Mouse (Mus musculus) forelimb bud, embryonic 11.5 days (tissue): Measurements from ENCODE around the gene Kif1b.

Experiments
- DNase-seq: peaks from one replicate; pipeline ENCODE4 v3.0.0-alpha.2; 2012; ENCODE audit warnings: low read depth, low spot score

Gene Kif1b

DNA sequence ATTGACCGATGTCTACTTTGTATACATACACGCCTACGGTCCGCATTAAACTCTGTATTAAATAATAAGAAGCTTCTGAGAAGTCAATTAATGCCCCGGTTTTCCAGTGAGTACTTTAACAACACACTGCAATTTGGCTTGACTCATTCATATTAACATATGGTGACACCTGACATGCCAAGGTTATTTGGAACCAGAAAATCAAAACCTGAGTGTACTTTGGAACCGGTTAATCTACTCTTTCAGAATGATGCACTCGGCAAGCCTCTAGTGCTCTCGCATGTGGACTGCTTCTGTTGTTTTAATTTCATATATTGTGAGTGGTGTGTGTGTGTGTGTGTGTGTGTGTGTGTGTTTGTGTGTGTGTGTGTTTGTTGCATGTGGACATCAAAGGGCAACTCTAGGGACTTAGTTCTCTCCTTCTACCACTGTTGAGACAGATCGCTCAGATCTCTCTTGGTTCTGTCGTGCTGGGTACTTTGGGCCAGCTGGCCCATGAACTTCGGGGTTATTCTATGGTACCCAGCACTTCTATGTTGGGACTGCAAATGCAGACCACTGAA, 6.9 kb upstream of the Kif1b start:
- DNase-seq: no peak

DNA sequence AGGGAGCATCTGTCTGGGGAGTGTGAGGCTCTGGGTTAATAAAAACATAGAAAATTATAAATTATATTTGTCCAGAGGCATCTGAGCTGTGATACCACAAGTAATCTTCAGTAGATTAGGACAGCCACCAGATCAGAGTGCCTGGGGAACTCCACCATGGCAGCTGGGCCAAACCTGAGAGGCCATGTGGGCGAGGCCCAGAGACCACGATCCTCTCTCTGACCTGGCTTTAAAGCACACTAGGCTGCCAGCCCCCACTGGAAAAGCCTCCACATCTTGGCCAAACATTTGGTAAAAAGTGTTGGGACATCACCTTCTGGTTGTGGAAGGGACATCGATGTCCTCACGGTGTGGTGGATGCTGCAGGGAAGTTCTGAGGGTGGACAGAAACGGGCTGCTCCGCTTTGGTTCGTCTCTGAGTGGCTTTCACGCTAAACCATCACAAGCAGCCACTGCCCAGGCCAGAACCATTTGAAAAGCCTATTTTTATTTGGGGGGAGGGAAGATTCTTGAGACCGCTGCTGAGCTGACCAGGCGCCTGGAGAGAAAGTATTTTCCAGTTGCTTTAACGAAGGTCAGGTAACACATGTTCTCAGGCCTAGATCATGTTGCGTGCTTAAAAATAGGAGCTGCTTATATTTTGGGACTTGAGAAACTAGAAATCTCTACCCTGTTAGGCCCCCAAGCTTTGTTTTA, 6.2 kb upstream of the Kif1b start:
- DNase-seq: no peak

DNA sequence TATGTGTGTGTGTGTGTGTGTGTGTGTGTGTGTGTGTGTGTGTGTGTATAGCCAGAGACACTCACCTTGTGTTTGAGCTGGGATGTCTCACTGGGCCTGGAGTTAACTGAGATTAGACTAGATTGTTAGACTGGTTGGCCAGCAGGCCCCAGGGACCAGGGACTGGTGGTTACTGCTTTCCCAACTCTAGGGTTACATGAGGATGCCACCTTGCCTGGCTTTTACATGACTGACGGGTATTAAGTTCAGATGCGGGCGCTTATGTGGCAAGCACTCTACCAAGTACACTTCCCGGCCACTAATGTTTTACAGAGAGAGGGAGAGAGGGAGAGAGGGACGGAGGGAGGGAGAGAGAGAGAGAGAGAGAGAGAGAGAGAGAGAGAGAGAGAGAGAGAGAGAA, 4.5 kb upstream of the Kif1b start:
- DNase-seq: no peak

DNA sequence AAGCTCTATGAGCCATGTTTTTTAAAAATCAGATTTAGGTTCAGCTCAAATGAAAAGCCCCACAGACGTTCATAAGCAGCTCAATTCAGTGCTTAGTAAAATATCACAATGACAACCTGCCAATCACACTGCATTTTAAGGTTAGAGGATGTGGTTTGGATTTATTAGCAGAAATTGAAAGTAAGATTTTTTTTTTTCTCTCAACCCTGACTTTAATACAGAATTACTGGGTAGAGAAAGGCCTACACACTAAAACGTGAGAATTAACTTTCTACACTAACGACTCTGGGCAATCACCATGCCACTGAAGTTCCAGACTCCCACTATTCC, 963 bp upstream of the Kif1b start:
- no peak for DNase-seq

DNA sequence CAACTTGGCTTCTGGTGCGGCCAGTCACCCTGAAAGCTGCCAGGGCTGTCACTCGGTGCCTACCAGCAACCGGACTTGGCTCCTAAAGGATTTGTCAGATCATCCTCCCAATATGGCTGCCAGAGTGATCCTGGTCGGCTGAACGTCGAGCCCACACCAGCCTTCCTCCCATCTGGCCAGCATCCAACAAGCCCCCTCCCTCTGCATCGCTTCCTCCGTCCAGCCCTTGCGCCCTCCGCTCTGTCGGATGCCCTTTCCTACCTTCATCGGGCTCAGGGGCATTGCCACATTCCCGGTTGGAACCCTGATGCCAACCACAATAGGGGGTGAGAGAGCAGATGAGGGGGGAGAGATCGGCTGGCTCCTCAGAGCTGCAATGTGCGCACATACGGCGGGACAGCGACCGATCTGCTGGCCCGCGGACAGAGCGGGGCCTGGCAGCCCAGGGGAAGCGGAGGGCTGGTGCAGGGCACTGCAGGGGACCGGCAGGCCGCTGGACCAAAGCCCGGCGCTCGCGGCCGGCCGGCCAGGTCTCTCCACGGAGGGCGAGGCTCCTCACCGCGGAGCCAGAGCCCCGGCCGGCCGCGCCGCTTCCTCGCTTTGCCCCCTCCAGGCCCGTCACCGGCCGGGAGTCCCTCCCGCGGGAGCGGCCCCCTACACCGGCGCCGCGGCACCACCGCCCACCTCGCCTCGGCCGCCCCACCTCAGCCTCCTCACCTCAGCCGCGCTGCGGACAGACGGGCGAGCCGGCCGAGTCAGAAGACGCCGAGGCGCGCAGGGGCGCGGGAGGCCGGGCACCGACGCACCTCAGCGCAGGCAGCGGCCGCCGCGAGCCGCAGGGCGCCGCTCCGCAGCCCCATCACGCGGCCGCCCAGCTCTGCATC, 539 bp downstream of the Kif1b start:
- DNase-seq: peak; percentile 57

DNA sequence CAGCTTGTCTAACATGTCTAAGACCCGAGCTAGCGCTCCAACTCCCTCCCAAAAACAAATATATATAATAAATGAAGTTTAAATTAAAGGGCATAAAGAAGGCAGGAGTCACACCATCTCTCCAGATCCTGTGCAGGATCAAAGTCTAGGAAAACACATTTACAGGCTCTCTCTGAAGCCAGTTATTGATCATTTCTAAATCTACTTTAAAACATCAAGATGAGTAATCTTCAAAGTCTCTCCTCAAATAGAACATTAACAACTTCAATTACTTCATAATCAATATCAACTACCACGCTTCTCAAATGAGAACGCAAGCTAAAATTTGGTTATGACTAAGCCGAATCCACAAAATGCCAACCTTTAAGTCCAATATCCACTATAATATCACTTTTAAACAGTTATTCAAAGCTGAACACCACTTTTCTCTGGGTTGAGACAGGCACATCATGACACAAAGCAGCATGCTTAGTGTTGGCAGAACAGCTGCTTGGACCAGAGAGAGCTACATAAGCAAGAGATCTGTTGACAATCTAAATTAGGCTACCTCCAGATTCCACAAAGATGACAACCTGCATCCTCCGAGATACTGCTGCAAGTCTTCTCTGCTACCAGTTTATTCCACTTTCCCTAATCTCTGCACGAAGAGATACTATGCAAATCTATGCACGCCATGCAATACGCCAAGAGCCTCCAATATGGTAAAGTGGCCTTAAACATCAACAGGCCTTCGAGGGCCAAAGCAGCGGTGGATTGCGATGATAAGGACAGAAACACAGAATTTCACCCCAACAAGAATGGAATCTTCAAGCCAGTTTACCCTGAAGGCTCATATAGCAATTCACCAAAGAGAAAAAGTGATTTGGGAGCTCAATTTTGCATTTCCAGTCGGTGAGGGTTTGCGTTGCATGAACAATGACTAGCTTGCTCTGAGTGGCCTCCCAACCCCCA, 1.5 kb downstream of the Kif1b start:
- DNase-seq: no peak

DNA sequence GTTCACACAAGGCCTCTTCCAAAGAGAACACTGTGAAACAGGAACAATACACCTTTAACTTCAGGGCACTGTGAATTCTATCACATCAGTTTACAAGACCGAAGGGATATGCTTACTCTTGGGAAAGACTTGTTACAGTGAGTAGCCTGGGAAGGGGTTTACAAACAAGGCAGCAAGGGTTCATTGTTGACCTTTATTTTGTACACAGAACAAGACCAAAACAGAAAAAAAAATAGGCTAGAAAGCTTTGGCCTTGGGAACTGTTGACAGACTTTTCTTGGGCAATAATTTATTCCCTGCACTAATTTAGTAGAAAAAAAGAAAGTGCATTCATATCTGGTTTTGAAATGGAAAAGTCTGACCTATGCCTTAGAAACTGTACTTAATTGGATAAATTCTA, 3.0 kb downstream of the Kif1b start:
- DNase-seq: no peak

DNA sequence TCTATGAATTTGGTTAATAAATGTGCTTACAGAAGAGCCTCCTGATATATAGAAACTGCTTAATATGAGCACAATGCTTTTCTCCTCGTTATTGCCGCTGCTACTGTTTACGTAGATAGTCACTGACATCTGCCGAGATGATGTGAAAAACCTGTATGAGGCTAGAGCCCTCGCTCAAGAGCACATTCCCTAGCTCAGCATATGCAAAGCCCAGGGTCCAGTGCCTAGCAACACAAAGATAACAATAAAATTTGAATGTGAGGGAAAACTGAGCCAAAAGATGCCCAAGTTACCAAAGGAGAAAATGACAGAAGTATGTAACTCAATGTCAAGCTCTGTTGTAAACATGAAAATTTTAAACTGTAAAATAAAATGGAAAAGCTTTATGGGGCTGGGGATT, 4.0 kb downstream of the Kif1b start:
- no peak for DNase-seq

DNA sequence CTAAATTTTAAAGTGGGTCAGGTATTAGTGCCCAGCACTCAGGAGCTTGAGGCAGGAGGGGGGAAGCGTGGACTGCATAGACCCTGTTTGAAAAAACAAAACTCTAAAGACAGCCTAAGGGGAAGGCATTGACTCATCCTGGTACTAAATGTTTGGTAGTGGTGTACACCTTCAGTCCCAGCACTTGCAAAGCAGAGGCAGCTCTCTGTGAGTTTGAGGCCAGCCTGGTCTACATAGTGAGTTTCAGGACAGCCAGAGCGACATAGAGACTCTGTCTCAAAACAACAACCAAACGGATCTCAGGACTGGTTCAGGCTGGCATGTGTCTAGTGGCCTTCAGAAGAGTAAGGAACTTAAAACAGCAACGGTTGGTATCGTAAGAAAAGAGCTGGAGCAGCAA, 4.7 kb downstream of the Kif1b start:
- no peak for DNase-seq

DNA sequence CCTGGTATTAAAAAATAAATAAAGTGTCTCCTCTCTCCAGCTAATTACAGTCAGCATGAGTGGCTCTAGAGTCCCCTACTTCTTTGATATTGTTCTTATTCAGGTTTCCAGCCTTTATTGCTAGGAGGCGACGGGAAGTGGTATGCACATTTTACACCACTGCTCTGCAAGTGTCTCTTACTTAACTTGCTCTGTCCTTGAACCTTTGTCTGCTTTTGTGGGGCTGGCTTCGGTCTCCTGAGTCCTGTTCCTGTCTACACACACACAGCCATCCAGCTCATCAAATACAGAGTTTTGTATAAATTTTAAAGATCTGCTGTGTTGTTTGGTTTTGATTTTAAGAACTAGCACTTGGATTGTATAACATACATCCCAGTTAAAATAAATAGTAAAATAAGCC, 5.4 kb downstream of the Kif1b start:
- DNase-seq: no peak

DNA sequence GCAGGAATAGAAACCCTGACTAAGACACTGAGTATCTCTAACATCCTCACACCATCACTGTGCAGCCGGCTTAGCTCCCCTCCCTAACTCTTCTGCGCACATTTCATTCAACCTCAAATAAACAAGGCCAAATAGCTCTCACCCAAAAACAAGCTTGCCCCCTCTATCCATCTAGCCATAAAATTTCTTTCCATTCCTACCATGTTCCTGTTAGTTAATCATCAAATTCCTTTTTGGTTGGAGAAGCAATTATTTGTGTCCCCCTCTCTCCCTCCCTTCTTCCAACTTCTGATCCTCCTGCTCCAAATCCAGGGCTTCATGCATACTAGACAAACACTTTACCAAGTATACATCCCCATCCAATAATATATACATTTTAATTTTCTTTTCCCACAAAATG, 11.0 kb downstream of the Kif1b start:
- DNase-seq: no peak

DNA sequence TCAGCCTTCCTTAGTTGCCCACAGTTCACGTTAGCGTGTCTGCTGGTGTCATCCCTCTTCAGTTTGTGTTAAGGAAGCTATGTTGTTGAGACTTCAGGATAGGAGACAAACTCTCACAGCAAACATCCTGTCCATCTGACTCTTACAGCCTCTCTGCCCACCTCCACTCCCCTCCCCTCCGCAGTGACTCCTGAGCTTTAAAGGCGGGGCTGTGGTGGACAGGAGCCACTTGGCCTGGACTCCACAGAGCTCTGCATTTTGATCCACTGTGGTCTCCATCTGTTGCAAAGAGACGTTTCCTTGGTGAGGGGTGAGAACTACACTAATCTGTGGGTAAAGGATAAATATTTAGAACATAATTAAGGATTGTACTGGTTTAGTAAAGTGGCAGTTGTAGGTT, 14.5 kb downstream of the Kif1b start:
- no peak for DNase-seq

DNA sequence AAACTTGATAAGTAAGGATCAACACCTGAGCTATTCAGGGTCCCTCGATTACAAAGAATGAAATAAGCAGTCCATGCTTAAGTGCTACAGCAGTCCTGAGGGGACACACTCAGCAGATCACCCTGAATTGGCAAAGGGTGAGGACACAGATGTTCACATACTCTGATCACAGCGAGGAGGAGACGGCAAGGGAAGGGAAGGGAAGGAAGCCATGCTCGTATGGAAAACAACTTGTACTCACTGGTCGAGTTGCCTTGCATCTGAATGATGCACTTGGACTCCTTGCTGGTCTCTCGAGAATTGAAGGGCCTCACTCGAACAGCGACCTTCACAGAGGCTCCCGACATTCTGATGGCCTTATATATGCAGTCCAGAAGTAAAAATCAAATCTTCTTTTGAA, 16.4 kb downstream of the Kif1b start:
- no peak for DNase-seq

DNA sequence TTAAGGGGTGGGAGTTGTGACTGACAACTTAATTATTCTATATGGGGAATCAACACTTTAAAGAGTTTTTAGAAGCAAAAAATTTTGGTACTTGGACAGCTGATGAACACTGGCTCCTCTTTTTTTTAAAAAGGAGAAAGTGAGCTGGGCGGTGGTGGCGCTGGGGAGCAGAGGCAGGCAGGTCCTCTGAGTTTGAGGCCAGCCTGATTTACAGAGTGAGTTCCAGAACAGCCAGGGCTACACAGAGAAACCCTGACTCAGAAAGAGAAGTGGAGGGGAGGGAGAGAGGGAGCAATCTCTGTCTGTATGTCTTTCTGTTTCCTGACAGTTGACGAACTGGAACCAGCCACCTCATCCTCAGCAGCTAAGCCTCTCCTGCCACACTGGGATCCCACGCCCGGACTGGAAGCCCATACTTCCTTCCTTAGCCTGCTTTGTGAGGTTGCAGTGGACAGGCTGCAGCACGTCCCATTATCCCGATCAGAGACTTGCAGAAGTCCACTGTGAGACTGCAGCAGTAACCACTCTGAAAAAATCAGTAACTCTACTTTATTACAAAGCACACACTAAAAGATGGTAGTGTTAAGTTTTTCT, 17.2 kb downstream of the Kif1b start:
- no peak for DNase-seq

DNA sequence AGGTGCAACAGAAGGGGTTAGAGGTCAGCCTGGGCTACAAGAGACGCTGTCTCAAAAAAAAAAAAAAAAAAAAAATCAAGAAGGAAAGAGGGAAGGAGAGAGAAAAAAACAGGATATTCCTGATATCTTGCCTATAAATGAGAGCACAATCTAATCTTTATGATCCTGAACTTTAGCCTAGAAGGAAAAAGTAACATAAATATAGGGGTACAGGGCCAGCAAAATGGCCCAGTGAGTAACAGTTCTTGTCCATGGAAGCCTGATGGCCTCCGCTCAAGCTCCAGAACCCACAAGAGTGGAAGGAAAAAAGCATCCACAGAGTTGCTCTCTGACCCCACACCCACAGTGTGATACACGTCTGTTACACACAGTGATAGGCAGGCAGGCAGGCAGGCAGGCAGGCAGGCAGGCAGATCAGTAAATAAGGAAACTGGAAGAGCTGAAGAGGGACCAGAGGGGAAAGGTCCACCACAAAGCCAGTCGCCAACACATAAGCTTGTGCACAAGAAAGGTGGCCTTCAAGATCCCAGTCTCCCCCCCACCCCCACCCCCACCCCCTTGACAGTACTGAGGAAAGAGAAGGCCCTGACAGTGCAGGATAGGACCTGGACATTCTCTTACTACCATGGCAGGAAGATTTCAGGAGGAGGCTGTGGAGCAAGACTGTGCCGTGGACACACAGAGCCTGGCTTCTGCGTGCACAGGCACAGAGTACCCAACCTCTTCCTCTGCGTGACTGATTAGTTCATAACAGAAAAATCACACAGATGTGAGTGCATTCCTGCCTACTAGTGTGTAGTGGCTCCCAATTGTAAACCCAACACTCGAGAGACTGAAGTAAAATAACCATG, 21.0 kb downstream of the Kif1b start:
- DNase-seq: no peak

DNA sequence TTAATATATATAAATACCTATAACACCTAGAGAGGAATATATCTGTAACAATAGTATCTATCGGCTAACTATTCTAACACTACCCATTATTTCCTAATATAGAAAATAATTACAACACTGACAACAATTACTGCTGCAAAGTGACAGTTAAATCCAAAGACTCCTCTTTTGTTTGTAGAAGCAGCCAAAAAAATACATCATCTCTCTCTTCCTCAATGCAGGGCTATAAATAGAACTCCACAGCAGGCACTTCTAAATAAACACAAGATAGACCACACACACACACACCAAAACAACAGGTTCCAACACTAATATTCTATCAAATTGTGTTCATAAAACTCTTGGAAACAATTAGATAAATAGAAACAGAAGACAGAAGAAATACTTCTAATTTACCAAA, 21.8 kb downstream of the Kif1b start:
- DNase-seq: no peak

DNA sequence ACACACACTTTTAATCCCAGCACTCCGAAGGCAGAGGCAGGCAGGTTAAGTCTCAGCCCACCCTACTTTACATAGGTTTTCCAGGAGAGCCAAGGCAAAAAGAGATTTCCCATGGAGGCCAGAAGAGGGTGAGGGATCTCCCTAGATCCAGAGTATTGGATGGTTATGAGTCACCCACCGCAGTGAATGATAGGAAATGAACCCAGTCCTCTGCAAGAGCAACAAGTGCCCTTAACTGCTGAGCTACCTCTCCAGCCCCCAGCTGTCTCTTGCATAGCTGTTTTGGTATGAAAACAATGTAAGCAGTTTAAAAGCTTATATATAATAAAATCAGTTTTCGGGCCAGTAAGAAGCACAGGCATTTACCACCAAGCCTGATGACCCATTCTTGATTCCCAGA, 24.5 kb downstream of the Kif1b start:
- no peak for DNase-seq

DNA sequence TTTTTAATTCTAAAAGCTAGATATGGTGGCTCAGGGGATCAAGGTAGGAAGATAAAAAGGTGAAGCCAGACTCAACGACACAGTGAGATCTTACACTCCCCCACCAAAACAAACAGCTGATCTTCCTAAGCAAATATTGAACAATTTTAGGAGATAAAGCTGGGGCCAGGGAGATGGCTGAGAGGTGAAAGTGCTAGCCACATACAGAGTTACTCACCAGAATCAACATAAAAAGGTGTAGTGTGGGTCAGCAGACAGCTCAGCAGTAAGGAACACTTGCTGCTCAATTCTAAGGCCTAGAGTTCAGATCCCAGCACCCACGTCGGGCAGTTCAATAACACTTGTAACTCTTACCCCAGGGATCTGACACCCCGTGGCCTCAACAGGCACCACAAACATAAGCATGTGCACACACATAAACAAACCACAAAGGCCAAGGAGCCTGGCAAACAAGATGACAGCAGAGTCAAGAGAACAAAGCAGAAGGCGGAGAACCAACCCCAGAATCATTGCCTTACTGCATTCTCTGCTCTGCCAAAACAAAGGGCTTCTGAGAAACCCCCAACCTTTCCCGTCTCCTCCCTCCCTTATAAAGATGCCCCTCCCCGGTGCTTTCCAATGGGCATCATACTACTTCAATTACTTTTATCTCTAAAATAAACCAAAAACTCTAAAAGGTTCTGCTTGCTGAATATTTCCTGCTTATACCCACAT, 25.3 kb downstream of the Kif1b start:
- DNase-seq: no peak

DNA sequence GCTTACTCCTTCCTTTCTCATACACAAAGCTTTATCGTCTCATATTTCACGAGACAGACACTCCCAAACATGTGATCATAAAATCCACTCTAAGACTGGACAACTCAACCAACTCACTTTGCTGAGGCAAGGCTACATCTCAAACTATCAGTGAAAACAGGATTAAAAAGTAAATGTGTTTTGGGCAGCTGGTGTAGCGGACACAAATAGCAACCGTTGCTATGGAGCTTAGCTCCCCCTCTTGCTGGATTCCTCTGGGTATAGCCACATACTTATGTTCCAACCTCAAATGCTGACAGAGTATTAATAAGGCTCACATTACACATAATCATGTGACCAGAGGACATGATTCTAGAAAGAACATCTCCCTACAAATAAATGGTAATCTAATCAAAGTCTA, 29.9 kb downstream of the Kif1b start:
- DNase-seq: peak; percentile 74

DNA sequence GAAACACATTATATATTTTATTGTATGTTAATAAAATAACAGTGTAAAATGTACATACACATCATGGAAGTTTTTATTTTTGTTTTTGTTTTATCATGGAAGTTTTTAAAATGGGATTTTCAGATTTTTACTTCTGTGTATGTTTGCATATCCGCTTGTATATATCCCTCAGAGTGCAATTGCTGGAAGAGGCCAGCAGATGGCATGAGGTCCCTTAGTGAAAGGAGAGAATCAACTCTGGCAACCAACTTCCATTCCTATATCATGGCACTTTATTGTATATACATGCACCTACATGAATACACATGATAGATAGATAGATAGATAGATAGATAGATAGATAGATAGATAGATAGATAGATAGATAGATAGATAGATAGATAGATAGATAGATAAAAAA, 34.4 kb downstream of the Kif1b start:
- no peak for DNase-seq
